Mouse (Mus musculus): ENCODE measurements around the gene Slc35c2. TPM values are rescaled to one million over a fixed set of nuclear protein-coding genes. Genes with fewer than 3 reads are reported as not detected.
A peak's percentile ranks its signal among the peaks of the same experiment; 100 is the strongest.

The Slc35c2 gene
- polyA plus RNA-seq, 1 experiment from 2014 or later, result 53.0 TPM

DNA sequence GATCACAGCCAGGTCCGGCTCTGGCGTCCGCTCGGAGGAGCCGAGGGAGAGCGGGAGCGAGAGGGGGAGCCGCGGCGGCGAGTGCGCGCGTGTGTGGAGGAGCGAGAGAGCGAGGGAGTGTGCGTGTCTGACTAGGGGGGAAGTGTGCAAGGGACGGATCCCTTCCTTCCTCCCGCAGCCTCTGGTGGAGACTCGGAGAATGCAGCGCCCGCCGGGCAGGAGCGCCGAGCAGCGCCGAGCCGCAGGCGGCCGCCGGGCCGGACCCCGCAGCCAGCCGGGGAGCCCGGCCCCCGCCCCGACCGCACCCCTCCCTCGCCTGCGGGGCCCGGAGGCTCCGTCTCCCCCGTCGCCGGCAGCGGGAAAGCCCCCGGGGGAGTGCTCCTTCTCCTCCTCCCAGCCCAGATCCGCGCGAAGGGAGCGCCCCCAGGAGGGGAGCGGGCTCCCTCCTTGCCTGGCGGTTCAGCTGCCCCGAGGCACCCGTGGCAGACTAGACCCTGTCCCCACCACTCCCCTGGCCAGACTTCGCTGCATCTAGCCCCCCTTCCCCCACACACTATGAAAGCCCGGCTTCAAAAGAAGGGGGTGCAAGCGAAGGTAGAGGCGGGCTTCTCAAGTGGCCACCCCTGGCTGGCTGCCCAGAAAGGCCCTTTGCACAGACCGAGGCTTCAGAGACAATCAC is 52.9 kb downstream of the Slc35c2 start, which contains the start of gene Cdh22:
Gene Cdh22 (minus strand): TSS at position 241 of the 679 bp plus-strand sequence.
- Histone ChIP-seq H3K27me3 (replicated peaks; ENCODE audit: control insufficient read depth, insufficient read depth, low read length) (peaks cover 98% of the 10 kb centered on the region), H3K4me2 (peak within 1 kb of the TSS; percentile 70), H3K4me1 (replicated peaks; ENCODE audit: control insufficient read depth, insufficient read depth, low read length) (no peaks in the 10 kb centered on the region), H3K4me3 (ENCODE audit: low read depth, low read length) (peak within 1 kb of the TSS; percentile 47), H3K9ac (ENCODE audit: low read depth, low read length) (no peak within 1 kb of the TSS), H3K27ac (ENCODE audit: low read depth, low read length) (no peak within 1 kb of the TSS), H3K36me3 (ENCODE audit: control insufficient read depth, insufficient read depth, low read length) (no peaks in the 10 kb centered on the region), H3K9me3 (ENCODE audit: control insufficient read depth, low read length) (no peaks in the 10 kb centered on the region)
- DNase-seq (ENCODE audit: low spot score), result peak; percentile 54
- 2% methylated on average over 45 of the region's 60 CpGs for WGBS
- ATAC-seq (replicated peaks; ENCODE audit: low FRiP score), result 0 out of 2 replicates have a peak, but pooled peaks have one; percentile 5

- H3K9ac ChIP-seq (ENCODE audit: low read depth, low read length), result no peak overlapping the region
- DNase-seq (ENCODE audit: low spot score) (no peak), ATAC-seq (replicated peaks; ENCODE audit: low FRiP score) (peak; percentile 7; the same call in 1 of the 2 replicates)
These were observed 53.4 kb downstream of the Slc35c2 start for GRCm38 (mm10) chr2:165234291-165234612.

DNA sequence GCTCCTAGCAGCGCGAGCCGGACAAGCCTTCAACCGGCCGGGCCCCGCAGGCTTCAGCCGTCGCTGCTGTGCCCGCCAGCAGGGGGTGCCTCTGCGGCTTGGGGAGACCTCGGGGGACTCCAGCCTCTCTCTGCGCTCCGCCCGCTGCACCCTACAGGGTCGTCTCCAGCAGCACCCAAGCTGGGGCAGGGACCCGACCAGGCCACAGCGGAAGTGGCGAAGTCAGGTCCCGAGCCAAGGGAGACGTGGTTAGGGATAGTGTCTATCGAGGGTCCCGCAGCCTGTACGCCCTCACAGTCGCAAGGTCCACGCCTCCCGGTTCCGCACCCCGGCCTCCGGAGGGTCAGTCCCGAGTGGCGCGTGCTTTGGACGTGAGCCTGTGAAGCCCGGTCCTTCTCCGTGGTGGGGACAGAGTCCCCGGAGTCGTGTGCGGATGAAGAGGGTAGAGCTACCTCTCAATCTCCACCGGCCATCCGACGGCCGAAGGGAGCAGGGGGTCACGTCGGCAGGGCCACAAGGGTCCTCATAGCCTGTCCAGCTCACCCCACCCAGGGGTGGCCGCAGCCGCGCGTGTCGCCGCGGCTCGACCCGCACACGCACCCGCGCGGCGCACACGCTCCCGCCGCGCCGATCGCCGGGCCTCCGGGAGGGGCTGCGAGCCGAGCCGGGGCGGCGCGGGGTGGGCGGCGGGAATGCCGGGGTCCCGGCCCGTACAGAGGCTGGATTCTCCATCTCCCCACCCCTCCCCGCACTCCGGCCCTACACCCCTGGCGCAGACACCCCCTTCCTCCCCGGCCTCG is 54.0 kb downstream of the Slc35c2 start:
- no peaks in the 10 kb centered on the region for H3K9me3 ChIP-seq (ENCODE audit: control insufficient read depth, low read length)
- peaks cover 94% of the 10 kb centered on the region for H3K27me3 ChIP-seq (replicated peaks; ENCODE audit: control insufficient read depth, insufficient read depth, low read length)
- peak overlapping the region; percentile 70 for H3K4me2 ChIP-seq
- H3K4me1 ChIP-seq (replicated peaks; ENCODE audit: control insufficient read depth, insufficient read depth, low read length), result no peaks in the 10 kb centered on the region
- no peaks in the 10 kb centered on the region for H3K36me3 ChIP-seq (ENCODE audit: control insufficient read depth, insufficient read depth, low read length)
- no peak overlapping the region for H3K9ac ChIP-seq (ENCODE audit: low read depth, low read length)
- peak overlapping the region; percentile 47 for H3K4me3 ChIP-seq (ENCODE audit: low read depth, low read length)
- WGBS, result 2% methylated on average over 76 of the region's 82 CpGs
- ATAC-seq (replicated peaks; ENCODE audit: low FRiP score) (no peak), DNase-seq (ENCODE audit: low spot score) (peak; percentile 46)
- H3K27ac ChIP-seq (ENCODE audit: low read depth, low read length), result no peak overlapping the region

More at GRCm38 (mm10) chr2:165234291-165234612, 53.4 kb downstream of the Slc35c2 start:
- H3K36me3 ChIP-seq (ENCODE audit: control insufficient read depth, insufficient read depth, low read length), result no peaks in the 10 kb centered on the region
- 2% methylated on average over 27 of the region's 41 CpGs for WGBS
- H3K9me3 ChIP-seq (ENCODE audit: control insufficient read depth, low read length), result no peaks in the 10 kb centered on the region
- H3K4me2 ChIP-seq, result peak overlapping the region; percentile 70
- peak overlapping the region; percentile 47 for H3K4me3 ChIP-seq (ENCODE audit: low read depth, low read length)
- H3K27me3 ChIP-seq (replicated peaks; ENCODE audit: control insufficient read depth, insufficient read depth, low read length), result peaks cover 97% of the 10 kb centered on the region
- H3K27ac ChIP-seq (ENCODE audit: low read depth, low read length), result no peak overlapping the region
- no peaks in the 10 kb centered on the region for H3K4me1 ChIP-seq (replicated peaks; ENCODE audit: control insufficient read depth, insufficient read depth, low read length)

- ATAC-seq (replicated peaks; ENCODE audit: low FRiP score), result no peak
- H3K36me3 ChIP-seq (ENCODE audit: control insufficient read depth, insufficient read depth, low read length), result no peaks in the 10 kb centered on the region
- no peaks in the 10 kb centered on the region for H3K4me1 ChIP-seq (replicated peaks; ENCODE audit: control insufficient read depth, insufficient read depth, low read length)
- WGBS, result 85% methylated on average over 11 of the region's 11 CpGs
- no peak overlapping the region for H3K9ac ChIP-seq (ENCODE audit: low read depth, low read length)
- no peak overlapping the region for H3K4me3 ChIP-seq (ENCODE audit: low read depth, low read length)
- H3K9me3 ChIP-seq (ENCODE audit: control insufficient read depth, low read length), result no peaks in the 10 kb centered on the region
- H3K4me2 ChIP-seq, result no peak overlapping the region
- H3K27me3 ChIP-seq (replicated peaks; ENCODE audit: control insufficient read depth, insufficient read depth, low read length), result peaks cover 55% of the 10 kb centered on the region
- DNase-seq (ENCODE audit: low spot score), result no peak
- no peak overlapping the region for H3K27ac ChIP-seq (ENCODE audit: low read depth, low read length)
These were observed 58.6 kb downstream of the Slc35c2 start for GRCm38 (mm10) chr2:165229050-165229449.

Other genes starting within 250 kb of the Slc35c2 start
- 5.5 and 7.7 TPM in 2 replicates for gene Cd40, start 232.2 kb downstream of the Slc35c2 start, polyA plus RNA-seq (2014; fragmentation: Nextera tagmentation; extraction: Ambion mirVana)
- gene 1700025C18Rik, start 197.1 kb downstream of the Slc35c2 start, polyA plus RNA-seq (2014; fragmentation: Nextera tagmentation; extraction: Ambion mirVana), result not detected in 2 replicates
- gene Cdh22, start 53.0 kb downstream of the Slc35c2 start, polyA plus RNA-seq (2014; fragmentation: Nextera tagmentation; extraction: Ambion mirVana), result 0.11 and 0.17 TPM in 2 replicates
- gene Elmo2, start 38.6 kb upstream of the Slc35c2 start, polyA plus RNA-seq (2014; fragmentation: Nextera tagmentation; extraction: Ambion mirVana), result 36.4 and 42.4 TPM in 2 replicates
- gene Zfp663, start 80.9 kb upstream of the Slc35c2 start, polyA plus RNA-seq (2014; fragmentation: Nextera tagmentation; extraction: Ambion mirVana), result 0.07 and 0.29 TPM in 2 replicates
- 5.9 and 6.1 TPM in 2 replicates for gene Zfp334, start 100.4 kb upstream of the Slc35c2 start, polyA plus RNA-seq (2014; fragmentation: Nextera tagmentation; extraction: Ambion mirVana)
- gene Ocstamp, start 112.5 kb upstream of the Slc35c2 start, polyA plus RNA-seq (2014; fragmentation: Nextera tagmentation; extraction: Ambion mirVana), result 2.2 and 2.5 TPM in 2 replicates
- gene Slc13a3, start 185.4 kb upstream of the Slc35c2 start, polyA plus RNA-seq (2014; fragmentation: Nextera tagmentation; extraction: Ambion mirVana), result 2.9 and 4.0 TPM in 2 replicates
- gene Trp53rka, start 205.5 kb upstream of the Slc35c2 start, polyA plus RNA-seq (2014; fragmentation: Nextera tagmentation; extraction: Ambion mirVana), result 28.8 and 31.4 TPM in 2 replicates
- gene Slc2a10, start 215.9 kb upstream of the Slc35c2 start, polyA plus RNA-seq (2014; fragmentation: Nextera tagmentation; extraction: Ambion mirVana), result 1.6 and 2.1 TPM in 2 replicates